Mouse (Mus musculus) NIH3T3 (cell line): ENCODE data around the gene Pofut2.
"Not testable (repeated sequence)": the region's sequence is repeated elsewhere in the genome, so short reads cannot be mapped to it uniquely, and the experiment has no call there.

Experiments used
- DNase-seq: peaks from one replicate; pipeline ENCODE4 v3.0.0-alpha.2; 2012; ENCODE audit warnings: low read depth

Gene Pofut2

DNA sequence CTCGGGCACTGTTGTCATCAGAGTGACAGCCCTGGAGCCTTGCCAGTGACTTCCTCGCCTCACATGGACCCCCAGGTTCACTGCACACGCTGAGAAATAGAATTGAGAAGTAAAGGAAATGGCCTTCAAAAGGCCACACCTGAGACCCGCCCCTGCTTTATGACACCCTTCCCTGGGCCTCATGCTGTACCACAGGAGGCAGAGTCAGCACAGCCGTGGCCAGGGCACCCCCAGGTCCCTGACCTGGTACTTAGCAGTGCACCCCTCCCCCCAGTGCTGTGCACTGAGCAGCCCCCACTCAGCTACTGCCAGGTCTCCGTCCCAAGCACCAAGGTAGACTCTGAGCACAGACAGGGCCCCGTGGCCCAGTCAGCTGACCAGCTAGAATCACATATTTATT lies 10.1 kb downstream of the Pofut2 start:
- DNase-seq: no peak

DNA sequence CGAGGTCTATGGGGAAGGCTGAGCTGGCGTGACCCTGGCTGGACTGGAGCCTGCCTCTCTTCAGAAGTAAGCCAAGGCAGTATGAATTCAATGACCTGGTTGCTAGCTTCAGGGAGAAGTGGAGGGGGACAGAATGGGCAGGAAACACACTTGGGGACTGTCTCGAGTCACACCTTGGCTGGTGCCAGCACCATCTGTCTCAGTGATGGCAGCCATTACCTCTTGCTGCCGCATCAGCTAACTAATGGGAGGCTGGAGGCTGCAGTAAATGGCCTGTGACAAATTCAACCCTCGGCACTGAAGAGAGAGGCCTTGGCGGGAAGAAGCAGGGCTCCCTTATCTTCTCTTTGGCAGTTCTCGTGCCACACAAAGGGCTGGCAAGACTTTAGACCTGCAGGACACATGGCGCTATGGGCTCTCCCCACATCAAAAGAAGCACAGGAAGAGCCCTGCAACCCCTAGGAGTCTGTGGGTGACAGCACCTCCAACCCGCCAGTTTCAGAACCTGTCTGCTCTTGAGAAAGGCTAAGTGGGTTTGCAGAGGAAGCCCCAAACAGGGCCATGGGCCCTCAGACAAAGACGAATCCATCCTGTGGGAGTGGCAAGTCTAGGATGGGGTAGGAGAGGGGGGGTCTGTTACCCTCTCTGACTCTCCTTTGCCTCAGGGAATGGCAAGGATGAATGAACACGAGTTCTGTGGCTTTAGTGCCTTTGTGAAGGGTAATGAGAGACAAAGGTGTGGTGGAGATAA lies 14.1 kb downstream of the Pofut2 start:
- DNase-seq: no peak

DNA sequence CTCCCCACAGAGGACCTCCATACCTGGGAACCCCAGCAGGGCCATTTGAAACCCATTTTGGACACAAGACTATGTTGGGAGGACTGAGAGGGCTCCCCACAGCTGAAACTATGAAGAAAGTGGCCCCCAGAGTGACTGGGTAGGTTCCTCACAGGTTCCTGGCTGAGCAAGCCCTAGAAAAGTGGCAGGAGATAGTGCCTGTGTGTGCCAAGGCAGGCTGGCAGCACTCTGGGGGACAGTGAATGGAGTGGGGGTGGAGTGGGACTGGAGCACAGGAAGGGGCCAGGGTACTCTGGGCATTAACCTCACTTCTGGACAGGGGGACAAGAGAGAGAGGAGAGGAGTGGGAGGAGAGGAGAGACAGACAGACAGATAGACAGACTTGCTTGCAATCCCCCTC lies 14.8 kb downstream of the Pofut2 start:
- no peak for DNase-seq

DNA sequence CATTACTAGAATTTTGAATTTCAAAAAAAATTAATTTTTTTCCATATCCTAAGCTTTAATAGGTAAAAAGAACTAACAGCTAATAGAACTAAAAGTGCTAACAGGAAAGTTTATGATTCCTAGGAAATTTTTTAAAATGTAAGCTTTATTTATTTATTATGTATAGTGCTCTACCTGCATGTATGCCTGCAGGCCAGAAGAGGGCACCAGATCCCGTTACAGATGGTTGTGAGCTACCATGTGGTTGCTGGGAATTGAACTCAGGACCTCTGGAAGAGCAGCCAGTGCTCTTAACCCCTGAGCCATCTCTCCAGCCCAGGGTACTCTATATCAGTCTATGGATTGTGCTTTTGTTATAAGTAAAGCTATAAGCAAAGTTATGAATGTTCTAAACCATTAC lies 23.1 kb downstream of the Pofut2 start:
- not testable (repeated sequence) for DNase-seq

DNA sequence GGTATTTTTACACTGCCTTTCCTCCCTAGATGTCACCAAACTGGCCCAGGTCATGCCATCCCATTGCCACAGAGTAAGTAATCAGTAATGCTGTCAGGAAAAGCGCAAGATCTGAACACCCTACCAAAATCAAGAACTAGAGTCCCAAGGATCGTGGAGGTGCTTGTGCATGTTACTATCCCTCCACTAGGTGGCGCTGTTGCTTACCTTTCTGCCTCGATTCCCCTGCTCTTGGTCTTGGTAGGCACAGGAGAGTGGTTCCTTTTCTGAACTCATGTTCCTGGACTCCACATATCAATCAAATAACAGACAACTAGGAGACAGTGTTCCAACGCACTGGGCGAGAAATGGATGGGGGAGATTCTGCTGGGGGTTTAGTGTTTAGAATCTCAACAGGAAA lies 23.8 kb downstream of the Pofut2 start:
- peak; percentile 90 for DNase-seq

DNA sequence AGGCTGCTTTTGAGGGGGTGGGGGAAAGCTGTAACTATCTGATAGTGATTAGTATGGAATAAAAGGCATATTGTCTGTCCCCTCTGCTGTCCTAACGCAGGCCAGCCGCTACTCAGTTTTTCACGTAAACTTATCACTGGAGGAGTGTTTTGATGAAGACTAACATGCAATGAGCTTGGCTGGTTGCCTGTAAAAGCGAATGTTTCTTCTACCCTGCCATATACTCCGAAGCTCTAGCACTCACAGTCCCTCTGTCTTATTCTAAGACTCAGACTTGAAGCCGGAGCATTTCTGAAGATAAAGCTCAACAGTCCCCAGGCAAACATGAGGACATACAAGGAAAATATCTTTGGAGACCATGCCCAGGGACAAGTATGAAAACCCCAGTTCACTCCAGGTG lies 25.8 kb downstream of the Pofut2 start:
- peak; percentile 24 for DNase-seq

DNA sequence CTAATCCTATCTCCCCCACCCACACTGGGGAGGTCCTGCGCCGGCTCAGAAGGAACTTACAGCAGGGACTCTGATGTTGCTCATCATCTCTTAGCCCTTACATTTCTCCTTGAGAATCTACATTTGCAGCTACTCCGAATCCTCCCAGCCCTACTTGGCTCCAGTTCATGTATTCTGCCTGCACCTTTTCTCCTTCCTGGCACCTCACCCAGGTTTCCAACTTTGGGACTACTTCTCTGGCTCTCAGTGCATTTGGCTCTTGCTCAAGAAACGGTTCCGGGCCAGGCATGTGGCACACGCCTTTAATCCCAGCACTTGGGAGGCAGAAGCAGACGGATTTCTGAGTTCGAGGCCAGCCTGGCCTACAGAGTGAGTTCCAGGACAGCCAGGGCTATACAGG lies 28.6 kb downstream of the Pofut2 start:
- no peak for DNase-seq

DNA sequence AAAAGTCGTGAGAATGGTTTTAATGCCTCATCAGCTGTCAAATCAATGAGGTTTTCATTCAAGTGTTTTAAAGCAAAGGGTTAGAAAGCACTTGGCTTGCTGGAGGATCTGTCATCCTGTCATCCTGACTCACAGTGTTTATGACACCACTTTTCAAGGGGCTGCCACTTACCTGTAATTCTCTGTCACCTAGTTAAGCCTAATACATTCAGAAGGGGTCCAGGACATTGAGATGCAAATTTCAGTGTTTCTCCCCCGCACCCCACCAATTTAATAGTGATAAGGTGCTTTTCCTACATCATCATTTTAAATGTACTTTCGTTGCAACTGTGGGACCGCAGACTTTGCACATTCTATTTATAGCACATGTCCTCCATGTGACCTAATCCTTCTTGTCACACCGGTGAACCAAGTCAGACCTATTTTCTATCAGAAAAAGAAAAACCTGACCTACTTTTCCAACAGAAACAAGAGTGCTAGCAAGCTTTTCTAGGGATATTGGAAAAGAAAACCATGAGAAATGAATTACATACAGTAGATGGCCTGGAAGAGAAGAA lies 29.7 kb downstream of the Pofut2 start:
- no peak for DNase-seq

DNA sequence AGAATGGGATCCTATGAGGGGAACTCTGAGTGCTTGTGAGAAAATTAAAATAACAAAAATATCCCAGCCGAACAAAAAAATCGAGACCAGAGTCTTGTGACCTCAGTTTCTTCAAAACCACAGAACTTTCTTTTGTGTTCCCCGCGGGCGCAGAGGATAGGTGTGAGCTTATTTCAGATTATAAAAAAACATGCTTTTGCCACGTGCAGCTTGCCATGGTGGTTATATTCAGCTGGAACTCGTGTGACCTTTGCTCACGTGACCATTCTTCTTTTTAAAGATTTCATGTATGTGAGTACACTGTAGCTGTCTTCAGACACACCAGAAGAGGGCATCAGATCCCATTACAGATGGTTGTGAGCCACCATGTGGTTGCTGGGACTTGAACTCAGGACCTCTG lies 30.5 kb downstream of the Pofut2 start:
- no peak for DNase-seq

DNA sequence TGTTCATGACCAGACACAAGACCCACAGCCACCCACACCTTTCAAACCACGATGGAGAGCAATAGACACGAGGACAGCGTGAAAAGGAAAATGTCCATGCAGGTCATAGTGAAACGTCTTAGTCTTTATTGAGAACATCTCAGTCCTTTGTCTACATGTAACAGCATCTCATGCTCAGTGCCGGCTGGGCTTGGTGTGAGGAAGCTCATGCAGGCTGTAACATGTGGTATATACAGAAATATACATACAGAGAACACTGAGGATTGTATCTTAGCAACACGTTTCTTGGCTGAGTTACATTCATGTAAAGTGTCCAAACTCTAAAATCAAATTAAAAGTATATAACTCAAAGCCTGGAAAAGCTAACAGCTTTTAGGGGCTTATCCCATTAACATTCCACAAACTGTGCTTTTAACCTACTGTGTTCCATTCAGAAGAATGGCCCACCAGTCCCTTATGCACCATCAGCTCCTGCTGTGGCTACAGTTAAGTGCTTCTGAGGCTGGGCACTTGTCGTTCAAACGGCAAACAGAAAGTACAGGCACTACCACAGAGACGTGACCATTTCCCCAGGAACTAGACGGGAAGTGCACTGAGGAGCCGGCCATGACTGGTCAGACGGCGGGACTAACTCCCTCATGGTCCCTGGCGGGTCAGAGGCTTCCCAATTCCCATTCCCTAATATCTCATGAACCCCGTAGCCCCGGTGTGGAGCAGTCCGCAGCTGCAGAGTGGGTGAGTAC lies 31.8 kb downstream of the Pofut2 start:
- no peak for DNase-seq

DNA sequence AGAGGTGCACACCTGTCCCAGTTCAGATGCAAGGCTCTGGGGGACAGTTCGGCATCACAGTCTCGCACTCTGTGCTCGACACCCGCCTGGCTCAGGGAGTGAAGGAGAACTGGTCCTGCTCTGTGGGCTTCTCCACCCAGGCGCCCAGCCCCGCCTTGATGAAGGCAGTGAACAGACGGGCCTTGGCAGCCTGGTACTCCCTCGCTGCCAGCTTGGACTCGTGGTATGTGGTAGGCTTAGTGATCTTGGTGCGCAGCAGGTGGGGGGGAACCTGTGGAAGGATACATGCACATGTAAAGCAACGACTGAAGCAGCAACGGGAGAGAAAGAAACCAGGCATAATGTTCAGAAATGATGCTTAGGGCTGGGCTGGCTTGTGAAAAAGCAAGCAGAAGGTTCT lies 35.7 kb downstream of the Pofut2 start:
- DNase-seq: no peak

DNA sequence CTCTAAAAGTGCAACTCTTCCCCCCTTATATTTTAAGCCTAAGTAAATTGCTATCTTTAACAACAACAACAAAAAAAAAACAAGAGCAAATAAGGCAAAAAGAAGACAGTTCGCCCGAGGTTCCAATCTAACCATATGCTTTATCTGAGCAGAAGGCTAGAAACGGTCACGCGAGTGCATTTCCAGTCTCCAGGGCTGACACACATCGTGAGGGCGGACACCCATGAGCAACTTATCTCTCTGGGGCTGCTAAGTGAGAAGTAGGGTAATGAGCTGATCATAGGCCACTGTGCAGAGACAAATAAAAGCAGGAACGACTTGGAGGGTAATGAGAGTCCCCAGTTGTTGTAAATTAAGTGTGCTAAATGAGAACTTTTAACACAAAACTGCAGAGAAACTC lies 39.6 kb downstream of the Pofut2 start:
- DNase-seq: no peak

DNA sequence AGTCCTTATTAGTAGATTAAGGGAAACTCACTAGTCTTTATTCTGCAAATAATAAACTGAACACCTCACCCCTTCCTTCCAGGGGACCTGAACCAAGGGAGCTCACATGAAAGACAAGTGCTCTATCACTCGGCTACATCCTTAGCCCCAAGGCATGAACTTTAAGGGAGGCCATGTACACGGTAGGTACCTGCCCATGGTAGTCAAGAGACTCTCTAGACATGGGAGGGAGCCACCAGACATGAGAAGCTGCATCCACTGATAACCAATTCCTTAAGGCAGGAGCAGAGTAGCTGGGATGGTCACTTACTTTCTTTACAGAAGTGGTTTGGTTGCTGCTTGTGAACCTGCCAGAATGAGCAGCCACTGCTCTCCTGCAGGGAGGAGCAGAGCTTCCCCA lies 40.2 kb downstream of the Pofut2 start:
- DNase-seq: no peak

DNA sequence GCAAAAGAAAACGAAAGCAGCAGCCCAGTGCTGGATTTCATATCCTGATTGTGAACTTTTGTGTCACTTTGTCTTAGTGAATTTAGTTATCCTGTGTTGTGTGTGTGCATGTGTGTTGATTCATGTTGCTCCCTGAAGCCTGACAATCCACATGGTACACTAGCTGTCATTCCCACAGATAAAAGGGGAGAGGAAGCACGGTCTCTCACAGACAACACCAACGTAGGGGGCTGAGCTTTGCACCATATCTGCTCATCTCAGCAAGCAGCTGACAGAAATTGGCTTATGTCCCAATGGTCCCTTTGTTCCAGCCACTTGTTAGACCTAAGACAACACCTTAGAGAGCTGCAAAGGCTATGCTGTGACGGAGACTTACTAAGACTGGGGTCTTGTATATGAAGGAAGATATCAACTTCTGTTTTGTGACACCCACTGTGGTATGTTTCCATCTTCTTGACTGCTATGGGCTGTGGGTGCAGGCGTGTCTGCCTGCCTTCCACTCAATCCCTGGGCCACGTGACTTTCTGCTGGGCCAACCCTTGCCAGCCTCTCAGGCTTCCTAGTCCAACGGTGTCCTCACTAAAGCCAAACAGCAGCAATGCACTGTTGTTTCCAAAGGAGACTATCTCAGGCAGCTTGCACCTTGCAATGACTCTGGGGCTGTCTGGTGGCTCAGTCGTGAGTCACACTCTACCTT lies 41.4 kb downstream of the Pofut2 start:
- no peak for DNase-seq

DNA sequence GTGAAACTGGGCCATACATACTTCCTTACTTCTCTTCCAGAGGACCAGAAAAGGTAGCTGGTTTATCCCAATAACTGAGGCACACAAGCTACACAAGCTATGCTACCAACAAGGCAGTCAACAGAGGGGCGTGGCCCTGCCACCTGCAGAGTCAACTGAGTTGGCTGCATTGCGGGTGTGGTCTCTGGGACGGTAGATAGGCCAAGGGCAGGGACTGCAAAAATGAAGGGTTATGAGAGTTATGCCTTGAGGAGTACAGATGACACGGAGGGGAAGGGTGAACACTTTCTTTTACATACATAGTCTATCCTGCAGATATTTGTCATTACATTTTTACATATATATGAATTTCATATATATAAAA lies 41.9 kb downstream of the Pofut2 start:
- no peak for DNase-seq

DNA sequence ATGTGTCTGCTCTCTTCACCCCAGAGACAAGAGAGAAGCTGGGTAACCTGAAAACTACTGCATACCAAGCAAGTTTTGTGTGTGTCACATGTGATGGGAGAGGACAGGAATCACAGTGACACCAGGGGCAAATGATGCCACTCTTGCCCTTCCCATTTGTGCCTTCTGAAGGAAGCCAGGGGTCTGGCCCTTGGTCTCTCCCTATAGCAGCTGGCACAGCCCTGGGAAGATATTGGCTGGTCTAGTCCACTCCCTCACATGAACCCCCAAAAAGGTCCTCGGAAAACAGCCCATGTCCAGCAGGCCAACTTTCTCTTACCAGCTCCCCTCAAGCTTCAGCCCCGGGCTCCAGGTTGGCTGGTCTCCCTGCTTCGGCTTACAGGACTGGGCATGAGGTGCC lies 45.3 kb downstream of the Pofut2 start:
- no peak for DNase-seq

DNA sequence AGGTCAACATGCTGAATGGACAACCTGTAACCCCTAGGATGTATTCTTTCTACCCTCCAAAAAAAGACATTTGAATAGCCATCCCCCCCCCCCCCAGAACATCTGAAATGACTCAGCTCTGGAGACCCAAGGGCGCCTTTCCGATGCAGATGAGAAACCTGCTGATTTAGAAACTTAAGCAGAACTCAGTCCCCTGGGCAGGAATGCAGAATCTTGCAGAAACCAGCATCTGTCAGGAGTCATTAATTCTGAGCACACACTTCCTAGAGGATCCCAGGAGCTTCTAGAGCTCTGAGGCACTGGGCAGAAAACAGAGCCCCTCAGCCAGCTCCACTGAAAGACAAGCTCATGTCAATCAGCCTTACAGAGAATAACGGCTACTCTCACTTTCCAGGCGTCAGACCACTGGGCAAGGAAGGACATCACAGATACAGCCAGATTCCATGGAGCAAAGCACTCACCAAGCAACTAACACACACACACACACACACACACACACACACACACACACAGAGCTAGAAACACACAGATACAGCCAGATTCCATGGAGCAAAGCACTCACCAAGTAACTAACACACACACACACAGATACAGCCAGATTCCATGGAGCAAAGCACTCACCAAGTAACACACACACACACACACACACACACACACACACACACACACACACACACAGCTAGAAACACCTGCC lies 46.0 kb downstream of the Pofut2 start:
- DNase-seq: peak; percentile 34

DNA sequence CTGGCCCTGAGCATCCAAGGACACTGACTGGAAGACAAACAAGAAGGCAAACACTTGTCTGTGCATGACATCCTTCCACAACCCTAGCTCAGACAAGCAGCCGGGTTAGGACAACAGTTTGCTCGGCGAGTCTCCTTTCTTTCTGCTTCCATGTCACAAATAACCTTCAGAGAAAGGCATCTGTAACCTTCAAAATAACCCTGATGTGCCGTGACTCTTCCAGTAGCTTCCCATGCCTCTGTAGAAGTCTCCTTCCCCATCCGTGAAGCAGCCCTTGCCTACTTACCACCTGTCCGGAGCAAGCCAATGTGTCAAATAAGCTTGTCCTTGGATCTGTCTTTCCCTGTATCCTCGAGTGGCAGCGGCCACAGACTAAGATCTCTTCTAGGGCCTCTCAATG lies 46.7 kb downstream of the Pofut2 start:
- no peak for DNase-seq

DNA sequence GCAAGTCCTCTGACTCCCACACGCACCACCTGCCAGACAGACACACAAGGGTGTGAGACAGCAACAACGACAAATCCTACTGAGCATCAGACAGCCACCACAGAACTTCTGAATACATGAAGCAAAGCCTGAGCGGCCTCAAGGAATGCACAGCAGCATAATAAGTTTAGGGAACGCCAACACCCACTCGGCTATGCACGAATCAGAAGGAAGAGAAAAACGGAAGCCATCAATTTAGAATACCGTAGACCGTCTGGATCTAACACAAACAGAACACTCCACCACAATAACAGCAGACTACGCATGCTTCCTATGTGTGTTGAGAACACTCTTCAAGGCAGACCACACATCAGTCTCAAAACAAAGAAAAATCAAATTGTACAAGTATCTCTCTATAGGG lies 50.0 kb downstream of the Pofut2 start:
- DNase-seq: no peak

DNA sequence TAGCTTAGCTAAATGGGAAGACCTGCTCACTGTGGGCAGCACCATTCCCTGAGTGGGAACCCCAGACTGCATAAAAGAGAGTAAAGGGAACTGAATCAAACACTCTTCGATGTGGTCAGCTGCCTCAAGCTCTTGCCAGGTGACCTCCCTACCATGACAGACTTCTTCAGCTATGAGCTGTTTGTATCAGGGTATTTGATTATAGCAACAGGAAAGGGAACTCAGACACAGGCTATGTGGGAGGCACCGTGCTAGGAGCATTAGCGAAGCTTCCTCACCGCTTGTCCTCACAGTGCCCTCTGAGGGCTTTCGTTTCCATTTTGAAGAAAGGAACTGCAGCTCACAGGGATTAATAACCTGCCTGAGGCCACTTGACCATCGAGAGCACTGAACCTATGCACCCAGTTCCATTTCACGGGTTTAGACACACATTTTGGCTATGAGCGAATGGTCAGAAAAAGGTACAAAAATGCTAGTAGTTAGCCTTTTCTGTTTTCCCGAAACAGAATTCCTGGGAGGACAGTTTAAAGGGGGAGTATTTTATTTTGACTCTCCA lies 55.8 kb downstream of the Pofut2 start:
- DNase-seq: no peak

DNA sequence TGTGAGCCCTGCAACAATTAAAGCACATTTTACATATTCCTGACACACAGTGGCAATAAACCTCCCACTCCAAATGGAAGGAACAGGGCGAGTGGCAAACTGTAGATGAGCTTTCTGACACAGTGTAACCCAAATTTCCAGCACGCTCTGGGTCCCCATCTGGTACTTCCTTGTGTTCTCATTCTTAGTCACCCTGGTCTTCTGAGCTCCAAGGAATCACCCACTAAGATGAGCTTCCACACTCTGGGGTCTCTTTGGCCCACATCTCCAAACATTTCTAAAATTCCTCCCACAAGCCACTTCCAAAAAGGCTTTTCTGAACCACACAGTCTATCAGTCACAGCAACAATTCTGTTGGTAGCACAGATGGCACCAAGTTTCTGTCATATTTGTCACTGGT lies 56.7 kb downstream of the Pofut2 start:
- DNase-seq: no peak
